Mouse (Mus musculus): ENCODE measurements at regions not wholly inside any gene's neighbourhood (a gene's known extent, or its start where the extent isn't known, plus 50 kb on each side); places are given as distances from the start of the nearest gene placed in this dataset.

- no peak for DNase-seq (ENCODE audit: low spot score)
Measured at GRCm38 (mm10) chr12:98043436-98043835, 215.8 kb downstream of the Galc start.

GRCm38 (mm10) chr12:98039677-98040076, 219.6 kb downstream of the Galc start:
- no peak for DNase-seq (ENCODE audit: low spot score)

GRCm38 (mm10) chr12:98023655-98024054, 235.6 kb downstream of the Galc start:
- DNase-seq (ENCODE audit: low spot score), result no peak

- DNase-seq (ENCODE audit: low spot score), result no peak
Measured at GRCm38 (mm10) chr12:98014607-98015278, 244.5 kb downstream of the Galc start.

GRCm38 (mm10) chr12:98009175-98009574, 250.1 kb downstream of the Galc start:
- DNase-seq (ENCODE audit: low spot score), result no peak

GRCm38 (mm10) chr12:98005671-98006469, 253.4 kb downstream of the Galc start:
- DNase-seq (ENCODE audit: low spot score), result no peak

- DNase-seq (ENCODE audit: low spot score), result no peak
Measured at GRCm38 (mm10) chr12:98002217-98002616, 257.0 kb downstream of the Galc start.

GRCm38 (mm10) chr12:97994884-97995283, 264.4 kb downstream of the Galc start:
- DNase-seq (ENCODE audit: low spot score), result no peak

- DNase-seq (ENCODE audit: low spot score), result no peak
Measured at GRCm38 (mm10) chr12:97993937-97994336, 265.3 kb downstream of the Galc start.

GRCm38 (mm10) chr12:97983390-97983789, 275.9 kb downstream of the Galc start:
- DNase-seq (ENCODE audit: low spot score), result no peak

GRCm38 (mm10) chr12:97978668-97979067, 280.6 kb downstream of the Galc start:
- no peak for DNase-seq (ENCODE audit: low spot score)

GRCm38 (mm10) chr12:97978178-97978651, 281.0 kb downstream of the Galc start:
- no peak for DNase-seq (ENCODE audit: low spot score)

GRCm38 (mm10) chr12:97977633-97978032, 281.6 kb downstream of the Galc start:
- no peak for DNase-seq (ENCODE audit: low spot score)

GRCm38 (mm10) chr12:97973909-97974510, 285.2 kb downstream of the Galc start:
- no peak for DNase-seq (ENCODE audit: low spot score)

- DNase-seq (ENCODE audit: low spot score), result no peak
Measured at GRCm38 (mm10) chr12:97957201-97957600, 302.1 kb downstream of the Galc start.

GRCm38 (mm10) chr12:97953336-97953735, 305.9 kb downstream of the Galc start:
- no peak for DNase-seq (ENCODE audit: low spot score)

GRCm38 (mm10) chr12:97952204-97952603, 307.1 kb downstream of the Galc start:
- no peak for DNase-seq (ENCODE audit: low spot score)

GRCm38 (mm10) chr12:97950072-97950471, 309.2 kb downstream of the Galc start:
- no peak for DNase-seq (ENCODE audit: low spot score)

GRCm38 (mm10) chr12:97947421-97947820, 311.8 kb downstream of the Galc start:
- no peak for DNase-seq (ENCODE audit: low spot score)

- DNase-seq (ENCODE audit: low spot score), result no peak
Measured at GRCm38 (mm10) chr12:97938361-97938760, 320.9 kb downstream of the Galc start.

- DNase-seq (ENCODE audit: low spot score), result no peak
Measured at GRCm38 (mm10) chr12:97929877-97930276, 329.4 kb downstream of the Galc start.

- DNase-seq (ENCODE audit: low spot score), result no peak
Measured at GRCm38 (mm10) chr12:97927036-97927435, 332.2 kb downstream of the Galc start.
